Mouse (Mus musculus) adrenal gland, postnatal 10 days (tissue): ENCODE data around the gene Rorc. TPM values are rescaled to one million over a fixed set of nuclear protein-coding genes. Genes with fewer than 3 reads are reported as not detected.

Experiments
- DNase-seq: peaks from one replicate; pipeline ENCODE4 v3.0.0; 2021; ENCODE audit warnings: mixed read lengths
- total RNA-seq, 2 experiments: library from RNA; stranded (reverse); gene quantifications; 2 replicates each; pipeline ENCODE4 v1.2.3; 2021

The Rorc gene
- total RNA-seq, 2 experiments from 2014 or later = 28.0 to 35.6 TPM

DNA sequence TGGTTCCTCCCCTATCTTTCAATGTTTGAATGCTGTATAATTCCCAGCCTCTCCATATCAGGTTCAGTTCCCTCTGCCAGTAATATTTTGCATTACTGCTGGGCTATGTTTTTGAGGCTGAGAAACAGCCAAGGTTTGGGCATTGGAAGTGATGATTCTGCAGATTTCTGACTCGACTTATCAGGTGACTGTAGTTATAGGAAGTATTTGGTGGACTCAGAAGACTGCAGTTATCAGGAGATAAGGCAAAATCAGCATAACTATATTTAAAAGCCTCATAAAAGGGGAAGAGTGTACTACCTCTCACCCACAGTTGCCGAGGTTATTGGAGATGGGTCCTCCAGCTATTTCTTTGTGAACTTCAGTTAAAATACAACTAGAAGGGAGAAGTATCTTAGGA is 58.4 kb downstream of the Rorc start:
- DNase-seq = no peak

DNA sequence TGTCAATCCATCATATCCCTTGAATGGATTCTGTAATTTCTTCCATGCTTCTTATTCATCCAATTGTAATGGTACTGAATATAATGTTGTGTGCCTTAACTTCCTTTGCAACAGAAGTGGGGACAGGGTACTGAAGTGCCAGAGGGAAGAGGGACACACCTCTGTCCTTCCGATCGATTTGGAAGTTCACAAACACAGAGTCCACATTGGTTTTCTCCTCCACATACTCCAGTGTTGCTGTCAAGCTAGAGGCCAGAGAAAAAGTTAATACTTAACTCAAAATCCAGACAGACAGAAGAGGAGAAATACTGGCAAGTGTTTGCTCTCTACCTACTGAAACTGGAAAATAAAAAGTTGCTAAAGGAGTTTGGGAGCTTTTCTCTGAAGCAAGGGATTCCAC is 61.7 kb downstream of the Rorc start:
- DNase-seq = no peak

DNA sequence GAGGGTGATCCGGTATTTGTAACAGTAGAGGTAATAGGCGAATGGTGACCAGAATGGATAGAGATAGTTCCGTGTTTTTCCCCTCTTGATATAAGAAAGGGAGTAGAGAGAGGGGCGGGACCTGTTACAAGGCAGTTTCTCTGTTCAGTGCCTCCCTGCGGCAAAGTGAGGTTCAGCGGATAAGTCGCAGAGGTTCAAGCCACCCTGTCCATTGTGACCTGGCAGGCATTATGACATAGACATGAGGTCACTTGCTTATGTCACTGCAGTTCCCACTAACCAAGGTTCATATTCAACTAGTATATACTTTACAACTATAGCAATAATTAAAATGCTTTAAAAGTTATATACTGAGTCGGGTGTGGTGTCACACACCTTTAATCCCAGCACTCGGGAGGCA is 63.8 kb downstream of the Rorc start:
- no peak for DNase-seq

GRCm38 (mm10) chr3:94441182-94441581 is 68.6 kb downstream of the Rorc start:
- no peak for DNase-seq

DNA sequence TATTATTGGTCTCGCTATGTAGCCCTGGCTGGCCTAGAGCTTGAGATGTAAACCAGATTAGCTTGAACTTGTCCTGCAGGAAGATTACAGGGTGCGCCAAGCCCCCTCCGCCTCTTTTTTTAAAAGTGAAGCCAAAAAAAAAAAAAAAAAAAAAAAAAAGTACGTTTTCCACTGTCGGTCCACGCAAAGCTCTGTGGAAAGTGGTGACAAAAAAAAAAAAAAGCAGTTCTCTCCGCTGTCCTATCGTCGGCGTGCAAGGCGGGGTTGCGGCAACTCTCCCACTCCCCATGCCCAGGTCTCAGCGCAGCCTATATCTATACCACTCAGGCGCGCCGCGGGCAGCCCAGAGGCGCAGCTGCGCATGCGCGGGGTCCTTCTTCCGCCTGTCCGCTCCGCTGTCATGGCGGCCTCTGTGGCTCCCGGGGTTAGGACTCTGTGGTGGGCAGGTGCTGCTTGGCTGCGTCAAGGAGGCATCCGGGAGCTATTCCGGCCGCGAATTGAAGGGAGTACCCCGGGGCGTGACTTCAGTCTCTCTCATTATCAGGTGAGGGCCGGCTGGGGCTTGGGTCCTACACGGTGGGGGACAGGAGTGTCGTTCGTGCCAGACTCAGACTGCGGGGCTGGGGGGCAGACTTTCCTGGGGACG is 70.5 kb downstream of the Rorc start, which contains the start of gene Mrpl9:
Mrpl9 (plus strand) TSS at position 368 of the 646 bp plus-strand sequence.
- DNase-seq = peak; percentile 98

DNA sequence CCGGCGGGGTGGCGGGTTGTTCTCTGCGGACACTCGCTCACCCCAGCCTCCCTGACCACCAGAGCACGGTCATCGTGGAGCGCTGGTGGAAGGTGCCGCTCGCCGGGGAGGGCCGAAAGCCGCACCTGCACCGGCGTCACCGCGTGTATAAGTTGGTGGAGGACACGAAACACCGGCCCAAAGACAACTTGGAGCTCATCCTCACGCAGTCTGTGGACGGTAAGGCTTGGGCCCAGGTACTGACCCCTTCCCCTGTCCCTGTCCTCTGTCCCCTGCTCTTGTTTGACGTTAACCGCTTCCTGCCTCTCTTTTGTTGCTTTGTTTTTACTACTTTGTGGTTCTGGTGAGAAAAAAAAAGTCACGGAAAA is 71.0 kb downstream of the Rorc start, which contains the start of gene Oaz3:
Oaz3 (minus strand) TSS at position 319 of the 368 bp plus-strand sequence.
- DNase-seq = no peak

Other genes with a start within 250 kb of the Rorc start
- gene Gm10696, start 194.6 kb upstream of the Rorc start, total RNA-seq = not detected
- gene Gm5286, start 176.1 kb upstream of the Rorc start, total RNA-seq = not detected
- not detected for gene Gm4778, start 108.8 kb upstream of the Rorc start, total RNA-seq
- gene Them4, start 62.7 kb upstream of the Rorc start, total RNA-seq = 10 to 100 TPM; 10.7 to 11.8 TPM
- not detected for gene Them5, start 30.7 kb upstream of the Rorc start, total RNA-seq
- under 1 TPM in 1 of 2 experiments, not detected in 1; 0.73 TPM for gene C2cd4d, start 10.4 kb upstream of the Rorc start, total RNA-seq
- gene Lingo4, start 25.7 kb downstream of the Rorc start, total RNA-seq = 1 to 10 TPM in 1 of 2 experiments, under 1 TPM in 1; 0.99 to 1.0 TPM
- 10 to 100 TPM in 1 of 2 experiments, 1 to 10 TPM in 1; 9.7 to 12.1 TPM for gene Tdrkh, start 40.5 kb downstream of the Rorc start, total RNA-seq
- gene Mrpl9, start 70.5 kb downstream of the Rorc start, total RNA-seq = 10 to 100 TPM; 94.5 to 97.7 TPM
- gene Oaz3, start 71.1 kb downstream of the Rorc start, total RNA-seq = 1 to 10 TPM in 1 of 2 experiments, not detected in 1; 1.1 TPM
- 10 to 100 TPM; 17.0 to 30.7 TPM for gene Celf3, start 105.5 kb downstream of the Rorc start, total RNA-seq
- gene Riiad1, start 107.5 kb downstream of the Rorc start, total RNA-seq = 1 to 10 TPM; 3.2 to 5.2 TPM
- gene Snx27, start 209.9 kb downstream of the Rorc start, total RNA-seq = 10 to 100 TPM; 33.0 to 36.1 TPM